Mouse (Mus musculus) MEL (cell line): Measurements from ENCODE around the gene Ugt2b34.

Source experiments
- BHLHE40 ChIP-seq: IDR thresholded peaks from 2 replicates; pipeline ENCODE4 v1.6.1; 2012; ENCODE audit warnings: low read depth, mild to moderate bottlenecking, inconsistent platforms, low read length, improper control_type of control experiment, borderline replicate concordance
- CHD1 ChIP-seq: IDR thresholded peaks from 2 replicates; pipeline ENCODE4 v1.6.1; 2012; ENCODE audit warnings: low read depth, mild to moderate bottlenecking, inconsistent platforms, low read length, improper control_type of control experiment
- CTCF ChIP-seq, 3 experiments: IDR thresholded peaks in 2 of 3; conservative IDR thresholded peaks in 1 of 3; 2 replicates each; pipeline ENCODE4 v1.5.1; 2011 to 2012; ENCODE audit warnings: low read length in 3 of 3, low read depth in 2 of 3, mild to moderate bottlenecking in 2 of 3, improper control_type of control experiment in 1 of 3, inconsistent platforms in 1 of 3, mixed read lengths in 1 of 3, moderate library complexity in 1 of 3; ENCODE audit not compliant: control insufficient read depth in 1 of 3, insufficient read depth in 1 of 3, poor library complexity in 1 of 3, severe bottlenecking in 1 of 3
- EP300 ChIP-seq, 2 experiments: IDR thresholded peaks; 2 replicates each; pipeline ENCODE4 v1.6.1; 2011; ENCODE audit warnings: improper control_type of control experiment in 2 of 2, low read length in 2 of 2, low read depth in 1 of 2, mild to moderate bottlenecking in 1 of 2
- GATA1 ChIP-seq: IDR thresholded peaks from 2 replicates; pipeline ENCODE4 v1.6.1; 2011; ENCODE audit warnings: low read depth, low read length, improper control_type of control experiment
- MAZ ChIP-seq: IDR thresholded peaks from 2 replicates; pipeline ENCODE4 v1.6.1; 2012; ENCODE audit warnings: low read depth, mild to moderate bottlenecking, inconsistent platforms, low read length, improper control_type of control experiment
- NRF1 ChIP-seq: IDR thresholded peaks from 2 replicates; pipeline ENCODE4 v1.6.1; 2014; ENCODE audit warnings: low read depth, mild to moderate bottlenecking, inconsistent platforms, low read length, improper control_type of control experiment, moderate library complexity; ENCODE audit not compliant: poor library complexity, insufficient read depth, severe bottlenecking
- POLR2A ChIP-seq, 2 experiments: IDR thresholded peaks; 2 replicates each; pipeline ENCODE4 v1.6.1; 2011 to 2012; ENCODE audit warnings: low read length in 2 of 2, mild to moderate bottlenecking in 2 of 2, control low read depth in 1 of 2, improper control_type of control experiment in 1 of 2, low read depth in 1 of 2, moderate library complexity in 1 of 2; ENCODE audit not compliant: control insufficient read depth in 1 of 2, insufficient read depth in 1 of 2, poor library complexity in 1 of 2
- RCOR1 ChIP-seq: IDR thresholded peaks from 2 replicates; pipeline ENCODE4 v1.6.1; 2012; ENCODE audit warnings: low read depth, mild to moderate bottlenecking, inconsistent platforms, low read length, improper control_type of control experiment
- USF1 ChIP-seq: IDR thresholded peaks from 2 replicates; pipeline ENCODE4 v1.6.1; 2014; ENCODE audit warnings: low read depth, mild to moderate bottlenecking, inconsistent platforms, low read length, improper control_type of control experiment, moderate library complexity

DNA sequence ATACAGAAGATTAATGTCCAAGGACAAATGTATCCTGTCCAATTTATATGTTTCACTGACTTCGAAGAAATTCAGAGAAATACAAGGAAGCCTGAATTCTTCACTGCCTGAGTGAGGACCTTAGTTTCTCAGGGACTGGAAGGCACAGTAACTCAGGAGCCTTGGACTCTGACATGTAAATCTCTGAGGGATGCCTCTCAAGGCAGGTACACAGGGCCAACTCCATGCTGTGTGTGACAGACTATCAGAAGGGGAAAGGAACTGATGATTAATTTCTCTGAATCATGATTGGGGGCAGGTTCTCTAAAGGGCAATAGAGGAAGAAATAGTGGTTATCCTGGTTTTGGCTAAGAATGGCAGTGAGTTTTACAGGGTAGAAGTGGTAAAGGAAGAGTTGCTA, 18.3 kb downstream of the Ugt2b34 start:
- TF ChIP-seq CTCF (IDR thresholded peaks at IDR 0.05 in 2 of 3, conservative IDR thresholded peaks at IDR 0.05 in 1 of 3; ENCODE audit: control insufficient read depth in 1 of 3, insufficient read depth in 1 of 3, low read depth in 2 of 3, low read length in 3 of 3, poor library complexity in 1 of 3, severe bottlenecking in 1 of 3) (no peak), GATA1 (no peak), POLR2A (IDR thresholded peaks at IDR 0.05; ENCODE audit: control insufficient read depth in 1 of 2, insufficient read depth in 1 of 2, low read depth in 1 of 2, low read length in 2 of 2, poor library complexity in 1 of 2) (no peak), RCOR1 (no peak), USF1 (no peak), NRF1 (no peak), EP300 (IDR thresholded peaks at IDR 0.05; ENCODE audit: low read depth in 1 of 2, low read length in 2 of 2) (no peak), CHD1 (no peak), BHLHE40 (no peak), MAZ (no peak)
